Mouse (Mus musculus): ENCODE results near the gene Scrg1.

DNA sequence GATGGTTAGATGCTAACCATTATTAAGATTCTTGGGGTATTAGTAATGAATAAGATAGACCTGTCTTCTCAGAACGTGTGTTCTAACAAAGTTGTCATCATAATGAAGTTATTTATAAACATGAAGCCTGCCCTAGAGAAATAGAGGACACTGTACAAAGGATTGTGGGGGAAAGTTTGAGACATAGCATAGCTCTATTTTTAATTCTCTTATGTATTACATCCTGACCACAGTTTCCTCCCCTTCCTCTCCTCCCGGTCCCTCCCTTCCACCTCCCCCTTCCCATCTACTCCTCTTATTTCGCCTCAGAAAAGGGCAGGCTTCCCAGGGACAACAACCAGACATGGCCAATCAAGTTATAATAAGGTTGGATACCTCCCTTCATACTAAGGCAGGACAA, 22.7 kb downstream of the Scrg1 start:
- TF ChIP-seq CHD1 (IDR thresholded peaks at IDR 0.05; ENCODE audit: low read depth, low read length): no peak
- no peak for TF ChIP-seq POLR2A (IDR thresholded peaks at IDR 0.05; ENCODE audit: control insufficient read depth in 1 of 2, insufficient read depth in 1 of 2, low read depth in 1 of 2, low read length in 2 of 2, poor library complexity in 1 of 2)
- TF ChIP-seq CTCF (IDR thresholded peaks at IDR 0.05 in 2 of 3, conservative IDR thresholded peaks at IDR 0.05 in 1 of 3; ENCODE audit: control insufficient read depth in 1 of 3, insufficient read depth in 1 of 3, low read depth in 2 of 3, low read length in 3 of 3, poor library complexity in 1 of 3, severe bottlenecking in 1 of 3): no peak
- TF ChIP-seq ZMIZ1 (IDR thresholded peaks at IDR 0.05; ENCODE audit: low read depth, low read length): no peak
- no peak for TF ChIP-seq USF1 (IDR thresholded peaks at IDR 0.05; ENCODE audit: low read depth, low read length)
- TF ChIP-seq GATA1 (IDR thresholded peaks at IDR 0.05; ENCODE audit: low read depth, low read length): no peak
- no peak for TF ChIP-seq HCFC1 (IDR thresholded peaks at IDR 0.05; ENCODE audit: low read depth, low read length)
